8 mouse cellular contexts compared by ENCODE assay signal in the genomic region with DNA sequence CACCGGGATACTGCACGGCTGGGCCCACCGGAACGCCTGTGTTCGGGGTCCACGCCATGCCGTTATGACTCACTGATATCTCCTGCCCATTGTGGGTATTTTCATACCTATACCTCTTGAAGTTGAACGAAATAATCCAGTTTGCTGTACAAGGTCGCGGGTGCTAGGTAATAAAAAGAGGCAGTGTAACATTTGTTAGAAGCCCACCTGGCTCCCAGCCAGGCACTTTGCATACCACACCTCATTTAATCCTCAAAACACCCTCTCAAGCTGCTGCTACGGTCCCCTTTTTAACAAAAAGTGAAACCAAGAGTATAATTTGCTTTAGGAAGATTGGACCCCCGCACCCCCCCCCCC. TPM values are rescaled to one million over a fixed set of nuclear protein-coding genes. Genes with fewer than 3 reads are reported as not detected.
DNase-seq lines count a peak whose midpoint lies in the region; ATAC-seq and TF ChIP-seq lines count a peak whose summit lies in the region.

No protein-coding gene starts in this region.

- H3K9ac ChIP-seq in embryonic facial prominence, embryonic 13.5 days = peak overlapping the region; percentile 69
- peak overlapping the region; percentile 60 for H3K9ac ChIP-seq in intestine, embryonic 15.5 days
- peak overlapping the region; percentile 50 for H3K9ac ChIP-seq in neural tube, embryonic 15.5 days (replicated peaks)

- H3K27me3 ChIP-seq in embryonic facial prominence, embryonic 13.5 days = no peaks in the 10 kb centered on the region
- no peaks in the 10 kb centered on the region for H3K27me3 ChIP-seq in intestine, embryonic 15.5 days (replicated peaks)
- no peaks in the 10 kb centered on the region for H3K27me3 ChIP-seq in neural tube, embryonic 15.5 days (replicated peaks)

- TF ChIP-seq POLR2A in lung, adult 2 months (IDR thresholded peaks at IDR 0.05; ENCODE audit: borderline replicate concordance, extremely low read depth, low read depth, low read length) = no peak

- no peak for TF ChIP-seq CTCF in lung, adult 2 months (IDR thresholded peaks at IDR 0.05; ENCODE audit: insufficient read depth, low read length)

- peak overlapping the region; percentile 74 for H3K4me2 ChIP-seq in embryonic facial prominence, embryonic 13.5 days
- H3K4me2 ChIP-seq in intestine, embryonic 15.5 days (replicated peaks) = peak overlapping the region; percentile 82
- H3K4me2 ChIP-seq in neural tube, embryonic 15.5 days = peak overlapping the region; percentile 72

- peaks cover 10% of the 10 kb centered on the region for H3K4me1 ChIP-seq in lung, adult 2 months (ENCODE audit: control insufficient read depth, insufficient read depth, low read length)
- peaks cover 43% of the 10 kb centered on the region for H3K4me1 ChIP-seq in embryonic facial prominence, embryonic 13.5 days
- peaks cover 30% of the 10 kb centered on the region for H3K4me1 ChIP-seq in intestine, embryonic 15.5 days (replicated peaks)
- H3K4me1 ChIP-seq in neural tube, embryonic 15.5 days = peaks cover 51% of the 10 kb centered on the region

- DNase-seq in lung, adult 2 months = no peak
- DNase-seq in lung, adult 18-20 months = no peak
- DNase-seq in ovary, postnatal 10 days (ENCODE audit: low spot score) = no peak
- DNase-seq in spleen, postnatal 4 days (ENCODE audit: low spot score in 2 of 2) = no peak
- DNase-seq in kidney, postnatal 10 days = no peak

- peak overlapping the region; percentile 94 for H3K4me3 ChIP-seq in lung, adult 2 months (replicated peaks; ENCODE audit: extremely low read depth, low read depth, low read length)
- peak overlapping the region; percentile 87 for H3K4me3 ChIP-seq in embryonic facial prominence, embryonic 13.5 days
- H3K4me3 ChIP-seq in intestine, embryonic 15.5 days (replicated peaks) = peak overlapping the region; percentile 91
- peak overlapping the region; percentile 79 for H3K4me3 ChIP-seq in neural tube, embryonic 15.5 days (replicated peaks)

- 1% methylated on average over 12 of the region's 12 CpGs for WGBS in lung, adult 2 months
- 10% methylated on average over 12 of the region's 12 CpGs for WGBS in embryonic facial prominence, embryonic 13.5 days
- 7% methylated on average over 12 of the region's 12 CpGs for WGBS in intestine, embryonic 15.5 days
- WGBS in neural tube, embryonic 15.5 days = 4% methylated on average over 12 of the region's 12 CpGs

- H3K9me3 ChIP-seq in embryonic facial prominence, embryonic 13.5 days = no peaks in the 10 kb centered on the region
- H3K9me3 ChIP-seq in intestine, embryonic 15.5 days = no peaks in the 10 kb centered on the region
- no peaks in the 10 kb centered on the region for H3K9me3 ChIP-seq in neural tube, embryonic 15.5 days (replicated peaks)

- no peak for ATAC-seq in embryonic facial prominence, embryonic 13.5 days (ENCODE audit: insufficient number of reproducible peaks, insufficient read depth, low FRiP score, low TSS enrichment, low read depth)
- ATAC-seq in intestine, embryonic 15.5 days = no peak
- no peak for ATAC-seq in neural tube, embryonic 15.5 days (ENCODE audit: low FRiP score)

- H3K27ac ChIP-seq in embryonic facial prominence, embryonic 13.5 days = peak overlapping the region; percentile 95
- peak overlapping the region; percentile 96 for H3K27ac ChIP-seq in intestine, embryonic 15.5 days
- peak overlapping the region; percentile 70 for H3K27ac ChIP-seq in neural tube, embryonic 15.5 days (replicated peaks)

- no peaks in the 10 kb centered on the region for H3K36me3 ChIP-seq in embryonic facial prominence, embryonic 13.5 days
- H3K36me3 ChIP-seq in intestine, embryonic 15.5 days = no peaks in the 10 kb centered on the region
- no peaks in the 10 kb centered on the region for H3K36me3 ChIP-seq in neural tube, embryonic 15.5 days

RNA-seq across cellular contexts. Expression of a gene that starts 0.6 kb away (rescaled TPM):
- polyA plus RNA-seq in lung, adult 2 months (2012; rRNA removed) = 10.8 and 15.6 TPM in 2 replicates
- polyA plus RNA-seq in embryonic facial prominence, embryonic 13.5 days (2015; fragmentation: Nextera tagmentation; extraction: Ambion mirVana) = 75.2 and 92.2 TPM in 2 replicates
- polyA plus RNA-seq in intestine, embryonic 15.5 days (2015; fragmentation: Nextera tagmentation; extraction: Ambion mirVana) = 78.9 and 79.5 TPM in 2 replicates
- 51.2 and 57.0 TPM in 2 replicates for polyA plus RNA-seq in neural tube, embryonic 15.5 days (2015; fragmentation: Nextera tagmentation; extraction: Ambion mirVana)
